Mouse (Mus musculus): ENCODE measurements at regions not wholly inside any gene's neighbourhood (a gene's known extent, or its start where the extent isn't known, plus 50 kb on each side); places are given as distances from the start of the nearest gene placed in this dataset.

- intact Hi-C loops (cut with DNase I): no loop called here
- DNase-seq: no peak
Measured at GRCm38 (mm10) chr11:105538421-105539210, 51.2 kb upstream of the Tanc2 start.

- no peak for DNase-seq
- intact Hi-C loops (cut with DNase I): no loop called here
Measured at GRCm38 (mm10) chr11:105532616-105533015, 57.2 kb upstream of the Tanc2 start.

- peak; percentile 36 to 54 for DNase-seq
- intact Hi-C loops (cut with DNase I): no loop called here
Measured at GRCm38 (mm10) chr11:105530711-105531157, 59.1 kb upstream of the Tanc2 start.

GRCm38 (mm10) chr11:105526066-105526465, 63.7 kb upstream of the Tanc2 start:
- intact Hi-C loops (cut with DNase I): no loop called here
- DNase-seq: no peak

- intact Hi-C loops (cut with DNase I): no loop called here
Measured at GRCm38 (mm10) chr11:105525608-105526007, 64.2 kb upstream of the Tanc2 start.

GRCm38 (mm10) chr11:105524400-105524799, 65.4 kb upstream of the Tanc2 start:
- DNase-seq: no peak
- intact Hi-C loops (cut with DNase I): no loop called here

More at GRCm38 (mm10) chr11:105525608-105526007, 64.2 kb upstream of the Tanc2 start:
- peak; percentile 52 to 69 for DNase-seq

GRCm38 (mm10) chr11:105523765-105524164, 66.0 kb upstream of the Tanc2 start:
- intact Hi-C loops (cut with DNase I): no loop called here
- no peak for DNase-seq

- intact Hi-C loops (cut with DNase I): no loop called here
- DNase-seq: no peak
Measured at GRCm38 (mm10) chr11:105520398-105520797, 63.9 kb upstream of the March10 start.

- DNase-seq: no peak
- intact Hi-C loops (cut with DNase I): no loop called here
Measured at GRCm38 (mm10) chr11:105513275-105513674, 56.7 kb upstream of the March10 start.

GRCm38 (mm10) chr11:105510626-105511025, 54.1 kb upstream of the March10 start:
- intact Hi-C loops (cut with DNase I): no loop called here
- DNase-seq: no peak

- intact Hi-C loops (cut with DNase I): no loop called here
- DNase-seq: no peak
Measured at GRCm38 (mm10) chr11:105510056-105510455, 53.5 kb upstream of the March10 start.

GRCm38 (mm10) chr11:105508660-105509038, 52.1 kb upstream of the March10 start:
- intact Hi-C loops (cut with DNase I): no loop called here
- DNase-seq: no peak

GRCm38 (mm10) chr11:105507972-105508659, 51.6 kb upstream of the March10 start:
- DNase-seq: no peak
- intact Hi-C loops (cut with DNase I): no loop called here

GRCm38 (mm10) chr11:105507332-105507971, 50.9 kb upstream of the March10 start:
- intact Hi-C loops (cut with DNase I): no loop called here
- DNase-seq: no peak

All from gastrocnemius, postnatal 36 days (tissue).